Mouse (Mus musculus) spleen, adult 2 months (tissue): ENCODE results near the gene Pi4k2b.

Experiments
- CTCF ChIP-seq: fragments of 200-500 bp; IDR thresholded peaks from 2 replicates; pipeline ENCODE4 v1.5.1; 2011; ENCODE audit warnings: mild to moderate bottlenecking, inconsistent platforms; ENCODE audit not compliant: insufficient read depth, insufficient read length, insufficient replicate concordance; ENCODE audit errors: extremely low read depth
- POLR2A ChIP-seq: fragments of 200-500 bp; IDR thresholded peaks from 2 replicates; pipeline ENCODE4 v1.6.1; 2011; ENCODE audit warnings: low read depth, low read length, inconsistent platforms

- no peak for TF ChIP-seq POLR2A
- TF ChIP-seq CTCF, result no peak
These were observed 69.7 kb downstream of the Pi4k2b start for GRCm38 (mm10) chr5:52811056-52811455.
